Mouse (Mus musculus) ES-E14 (cell line): ENCODE measurements around the gene Nxn. TPM values are rescaled to one million over a fixed set of nuclear protein-coding genes. Genes with fewer than 3 reads are reported as not detected.

Experiments
- DNase-seq: peaks from one replicate; pipeline ENCODE4 v3.0.0-alpha.2; 2013; ENCODE audit warnings: low read depth, low spot score
- H3K27ac ChIP-seq: 2 replicates; pipeline ENCODE4 v1.5.1; 2012; ENCODE audit warnings: low read depth, mild to moderate bottlenecking, low read length, moderate library complexity, mixed read lengths; ENCODE audit not compliant: poor library complexity, insufficient read depth, severe bottlenecking
- H3K36me3 ChIP-seq: 2 replicates; pipeline ENCODE4 v1.6.1; 2012; ENCODE audit warnings: mild to moderate bottlenecking, low read length, moderate library complexity, mixed read lengths; ENCODE audit not compliant: control insufficient read depth, poor library complexity, insufficient read depth, severe bottlenecking
- H3K4me1 ChIP-seq, 2 experiments: fragments of 150-350 bp in 1 of 2; sonication (generic) in 1 of 2; 2 replicates each; pipeline ENCODE4 v1.6.1; 2012; ENCODE audit warnings: low read length in 2 of 2, mild to moderate bottlenecking in 1 of 2, mixed read lengths in 1 of 2; ENCODE audit not compliant: control insufficient read depth in 2 of 2, insufficient read depth in 2 of 2, poor library complexity in 1 of 2
- H3K4me3 ChIP-seq, 2 experiments: fragments of 150-350 bp in 1 of 2; sonication (generic) in 1 of 2; 2 replicates each; pipeline ENCODE4 v1.5.1; 2012; ENCODE audit warnings: low read length in 2 of 2, low read depth in 1 of 2, mild to moderate bottlenecking in 1 of 2, mixed read lengths in 1 of 2; ENCODE audit not compliant: insufficient read depth in 1 of 2, poor library complexity in 1 of 2, severe bottlenecking in 1 of 2
- H3K9ac ChIP-seq: 2 replicates; pipeline ENCODE4 v1.6.1; 2012; ENCODE audit warnings: low read depth, mild to moderate bottlenecking, low read length, mixed read lengths; ENCODE audit not compliant: poor library complexity, insufficient read depth, severe bottlenecking
- H3K9me3 ChIP-seq: fragments of 150-350 bp; sonication (generic); 2 replicates; pipeline ENCODE4 v1.6.1; 2012; ENCODE audit warnings: low read depth, mild to moderate bottlenecking, low read length; ENCODE audit not compliant: control insufficient read depth, insufficient read depth
- CHD2 ChIP-seq: IDR thresholded peaks from 2 replicates; pipeline ENCODE4 v1.6.1; 2014; ENCODE audit warnings: mild to moderate bottlenecking, low read depth, low read length, inconsistent platforms
- HCFC1 ChIP-seq: IDR thresholded peaks from 2 replicates; pipeline ENCODE4 v1.6.1; 2012; ENCODE audit warnings: low read length, inconsistent platforms, borderline replicate concordance; ENCODE audit not compliant: insufficient read depth
- MAFK ChIP-seq: IDR thresholded peaks from 2 replicates; pipeline ENCODE4 v1.6.1; 2014; ENCODE audit warnings: mild to moderate bottlenecking, low read depth, low read length, inconsistent platforms; ENCODE audit not compliant: insufficient read depth
- ZC3H11A ChIP-seq: IDR thresholded peaks from 2 replicates; pipeline ENCODE4 v1.6.1; 2012; ENCODE audit warnings: low read depth, mild to moderate bottlenecking, inconsistent platforms, low read length, borderline replicate concordance
- ZNF384 ChIP-seq: IDR thresholded peaks from 2 replicates; pipeline ENCODE4 v1.6.1; 2012; ENCODE audit warnings: low read depth, low read length, inconsistent platforms
- in situ Hi-C, 2 experiments: fragments of 600-800 bp; cut with MboI; formaldehyde crosslinking; loops; one replicate each; pipeline ENCODE4 v1.15.1; 2025; ENCODE audit warnings: low sequenced_read_pairs in 2 of 2, inconsistent platforms in 1 of 2; ENCODE audit not compliant: unreplicated experiment in 2 of 2
- total RNA-seq: library from RNA; depleted of rRNA; stranded (reverse); fragments of 300-350 nt; gene quantifications from 2 replicates; pipeline ENCODE4 v1.2.3, GENCODE M21; 2012; rRNA removed

Gene Nxn
- 42.5 and 48.0 TPM in 2 replicates for total RNA-seq

GRCm38 (mm10) chr11:76398798-76399586 lies at the start of gene Nxn:
Nxn (minus strand) TSS chr11:76399140.
- peak within 1 kb of the TSS; percentile 81 to 85 for H3K4me3 ChIP-seq
- no peaks in the 10 kb centered on the region for H3K9me3 ChIP-seq
- H3K9ac ChIP-seq = peak within 1 kb of the TSS; percentile 66
- in situ Hi-C loops = loop anchor here in 1 of 2 experiments (5.0 kb wide), 1 partner anchor 147 kb away; no protein-coding TSS in a partner anchor
- peaks cover 2 to 5% of the 10 kb centered on the region in 2 experiments; a peak in 2 of 4 replicates for H3K4me1 ChIP-seq
- TF ChIP-seq ZNF384 (no peak), CHD2 (no peak), MAFK (no peak), HCFC1 (no peak; the same call in 1 of the 2 replicates), ZC3H11A (no peak)
- no peak within 1 kb of the TSS for H3K27ac ChIP-seq
- no peaks in the 10 kb centered on the region for H3K36me3 ChIP-seq
- DNase-seq = peak; percentile 74

GRCm38 (mm10) chr11:76446251-76446650 lies 47.3 kb upstream of the Nxn start:
- peaks cover 4 to 25% of the 10 kb centered on the region in 2 experiments; a peak in 3 of 4 replicates for H3K4me1 ChIP-seq
- H3K9ac ChIP-seq = no peak overlapping the region
- no peak overlapping the region for H3K27ac ChIP-seq
- TF ChIP-seq ZC3H11A = no peak
- TF ChIP-seq CHD2 = no peak
- TF ChIP-seq ZNF384 = no peak
- no peak for TF ChIP-seq HCFC1
- no peak for TF ChIP-seq MAFK
- no peak overlapping the region for H3K4me3 ChIP-seq
- in situ Hi-C loops = no loop called here
- no peaks in the 10 kb centered on the region for H3K9me3 ChIP-seq
- H3K36me3 ChIP-seq = peaks cover 11% of the 10 kb centered on the region; the same call in 1 of the 2 replicates
- peak; percentile 62 for DNase-seq

GRCm38 (mm10) chr11:76445459-76445858 lies 46.5 kb upstream of the Nxn start:
- Histone ChIP-seq H3K9me3 (no peaks in the 10 kb centered on the region), H3K4me1 (peaks cover 4 to 25% of the 10 kb centered on the region in 2 experiments; a peak in 3 of 4 replicates), H3K27ac (no peak overlapping the region), H3K9ac (no peak overlapping the region), H3K36me3 (peaks cover 10% of the 10 kb centered on the region; the same call in 1 of the 2 replicates), H3K4me3 (no peak overlapping the region)
- no peak for DNase-seq
- no peak for TF ChIP-seq HCFC1
- no peak for TF ChIP-seq ZC3H11A
- no peak for TF ChIP-seq ZNF384
- no peak for TF ChIP-seq MAFK
- no peak for TF ChIP-seq CHD2
- in situ Hi-C loops = no loop called here

GRCm38 (mm10) chr11:76439666-76440065 lies 40.7 kb upstream of the Nxn start:
- peaks cover 0 to 14% of the 10 kb centered on the region in 2 experiments; a peak in 1 of 4 replicates for H3K4me1 ChIP-seq
- H3K4me3 ChIP-seq = no peak overlapping the region
- H3K27ac ChIP-seq = no peak overlapping the region
- no peaks in the 10 kb centered on the region for H3K9me3 ChIP-seq
- in situ Hi-C loops = no loop called here
- no peak for DNase-seq
- H3K36me3 ChIP-seq = peaks cover 3% of the 10 kb centered on the region; the same call in 1 of the 2 replicates
- no peak overlapping the region for H3K9ac ChIP-seq
- TF ChIP-seq CHD2 (no peak), MAFK (no peak), ZNF384 (no peak), HCFC1 (no peak), ZC3H11A (no peak)
